Mouse (Mus musculus): ENCODE results near the gene 1700037C18Rik.
"Not testable (repeated sequence)": the region's sequence is repeated elsewhere in the genome, so short reads cannot be mapped to it uniquely, and the experiment has no call there.

1700037C18Rik gene

GRCm38 (mm10) chr16:3872216-3873047, 36.1 kb downstream of the 1700037C18Rik start, which contains the start of gene Naa60:
Gene Naa60 (plus strand): TSS chr16:3872375.
- DNase-seq (ENCODE audit: low spot score): peak; percentile 31

GRCm38 (mm10) chr16:3871815-3872214, 36.7 kb downstream of the 1700037C18Rik start:
- DNase-seq (ENCODE audit: low spot score): no peak

DNA sequence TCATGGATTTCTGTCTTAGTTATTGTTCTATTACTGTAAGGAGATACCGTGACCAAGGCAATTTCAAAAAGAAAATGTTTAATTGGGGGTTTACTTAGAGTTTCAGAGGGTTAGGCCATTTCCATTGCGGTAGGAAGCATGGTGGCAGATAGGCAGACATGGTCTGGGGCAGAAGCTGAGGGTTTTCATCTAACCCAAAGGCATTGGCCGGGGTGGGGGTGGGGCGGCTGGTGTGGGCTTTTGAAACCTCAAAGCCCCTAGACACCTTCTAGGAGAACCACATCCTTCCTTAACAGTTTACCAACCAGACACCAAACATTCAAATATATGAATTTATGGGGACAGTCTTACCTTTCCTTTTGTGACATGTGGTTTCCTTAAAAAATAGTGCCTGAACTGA, 49.2 kb downstream of the 1700037C18Rik start:
- DNase-seq (ENCODE audit: low spot score): no peak

DNA sequence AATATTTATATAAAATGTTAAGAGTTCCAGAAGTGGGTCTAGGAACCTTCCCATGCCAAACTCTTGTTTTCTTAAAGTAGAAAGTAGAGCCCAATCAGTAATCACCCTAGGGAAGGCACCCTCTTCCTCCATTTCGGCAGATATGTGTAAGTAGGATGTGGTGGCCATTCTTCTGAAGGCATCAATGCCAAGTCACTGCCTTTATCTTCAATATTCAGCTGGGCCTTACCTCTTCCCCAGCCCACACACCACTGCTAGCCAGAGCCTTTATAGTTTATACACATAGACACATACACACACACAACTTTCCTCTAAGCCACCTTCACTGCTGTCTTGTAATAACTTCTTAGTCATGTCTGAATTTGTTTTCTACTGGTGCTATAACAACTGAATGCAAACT, 52.7 kb downstream of the 1700037C18Rik start:
- no peak for DNase-seq (ENCODE audit: low spot score)

- DNase-seq (ENCODE audit: low spot score): no peak
Observed at GRCm38 (mm10) chr16:3854437-3855182, 53.9 kb downstream of the 1700037C18Rik start.

DNA sequence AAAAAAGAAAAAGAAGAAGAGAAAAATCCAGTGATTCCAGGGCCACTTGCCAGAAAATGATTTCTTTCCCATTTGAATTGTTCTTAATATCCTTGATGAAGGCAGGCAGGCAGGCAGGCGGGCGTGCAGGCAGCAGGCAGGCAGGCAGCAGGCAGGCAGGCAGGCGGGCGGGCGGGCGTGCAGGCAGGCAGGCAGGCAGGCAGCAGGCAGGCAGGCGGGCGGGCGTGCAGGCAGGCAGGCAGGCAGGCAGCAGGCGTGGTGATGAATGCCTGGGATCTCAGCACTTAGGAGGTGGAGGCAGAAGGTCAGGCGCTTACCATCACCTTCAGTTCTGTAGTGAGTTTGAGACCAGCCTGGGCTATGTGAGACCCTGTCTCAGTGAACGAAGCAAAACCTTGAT, 55.9 kb downstream of the 1700037C18Rik start:
- no peak for DNase-seq (ENCODE audit: low spot score)

DNA sequence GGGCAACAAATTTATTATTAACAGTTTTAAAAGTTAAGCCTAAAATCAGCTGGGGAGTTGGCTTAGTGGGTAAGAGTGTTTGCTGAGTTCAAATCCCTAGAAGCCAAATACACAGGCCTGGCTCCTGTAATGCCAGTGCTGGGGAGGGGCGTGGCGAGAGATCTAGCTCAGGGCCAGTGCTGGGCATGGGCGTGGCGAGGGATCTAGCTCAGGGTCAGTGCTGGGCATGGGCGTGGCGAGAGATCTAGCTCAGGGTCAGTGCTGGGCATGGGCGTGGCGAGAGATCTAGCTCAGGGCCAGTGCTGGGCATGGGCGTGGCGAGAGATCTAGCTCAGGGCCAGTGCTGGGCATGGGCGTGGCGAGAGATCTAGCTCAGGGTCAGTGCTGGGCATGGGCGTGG, 57.2 kb downstream of the 1700037C18Rik start:
- DNase-seq (ENCODE audit: low spot score): not testable (repeated sequence)

DNA sequence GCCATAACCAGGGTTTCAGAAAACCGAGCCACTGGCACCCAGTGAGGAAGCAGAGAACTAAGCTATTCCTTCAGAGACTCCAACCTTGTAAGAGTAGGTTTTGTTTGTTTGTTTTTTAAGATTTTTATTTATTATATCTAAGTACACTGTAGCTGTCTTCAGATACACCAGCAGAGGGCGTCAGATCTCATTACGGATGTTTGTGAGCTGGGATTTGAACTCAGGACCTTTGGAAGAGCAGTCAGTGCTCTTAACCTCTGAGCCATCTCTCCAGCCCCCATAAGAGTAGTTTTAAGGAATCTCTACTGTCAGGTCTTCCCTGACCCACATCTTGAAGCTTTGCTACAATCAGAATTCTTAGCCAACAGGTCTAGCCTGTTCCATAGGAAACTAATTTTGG, 60.1 kb downstream of the 1700037C18Rik start:
- no peak for DNase-seq (ENCODE audit: low spot score)

DNA sequence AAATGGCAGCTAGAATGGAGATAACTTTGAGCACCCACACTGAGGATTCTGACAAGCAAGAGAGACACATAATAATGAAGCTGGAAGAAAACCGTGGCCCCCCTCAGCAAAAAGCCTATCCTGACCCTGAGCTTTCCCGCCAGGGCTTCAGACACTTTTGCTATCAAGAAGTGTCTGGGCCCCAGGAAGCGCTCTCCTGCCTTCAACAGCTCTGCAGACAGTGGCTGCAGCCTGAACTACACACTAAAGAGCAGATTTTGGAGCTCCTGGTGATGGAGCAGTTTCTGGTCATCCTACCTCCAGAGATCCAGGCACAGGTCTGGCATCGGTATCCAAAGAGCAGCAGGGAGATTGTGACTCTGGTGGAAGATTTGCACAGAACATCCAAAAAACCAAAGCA, 60.6 kb downstream of the 1700037C18Rik start:
- peak; percentile 15 for DNase-seq (ENCODE audit: low spot score)

- DNase-seq (ENCODE audit: low spot score): peak; percentile 98
Observed at GRCm38 (mm10) chr16:3846711-3847518, 61.6 kb downstream of the 1700037C18Rik start, which contains the start of gene Zfp174. Gene Zfp174 (plus strand): TSS chr16:3847268.

All from adipocyte (in vitro differentiated cells).